Mouse (Mus musculus): ENCODE results near the gene Cwc25. TPM values are rescaled to one million over a fixed set of nuclear protein-coding genes. Genes with fewer than 3 reads are reported as not detected.

Cwc25 gene
- polyA plus RNA-seq, 1 experiment = 16.4 TPM

DNA sequence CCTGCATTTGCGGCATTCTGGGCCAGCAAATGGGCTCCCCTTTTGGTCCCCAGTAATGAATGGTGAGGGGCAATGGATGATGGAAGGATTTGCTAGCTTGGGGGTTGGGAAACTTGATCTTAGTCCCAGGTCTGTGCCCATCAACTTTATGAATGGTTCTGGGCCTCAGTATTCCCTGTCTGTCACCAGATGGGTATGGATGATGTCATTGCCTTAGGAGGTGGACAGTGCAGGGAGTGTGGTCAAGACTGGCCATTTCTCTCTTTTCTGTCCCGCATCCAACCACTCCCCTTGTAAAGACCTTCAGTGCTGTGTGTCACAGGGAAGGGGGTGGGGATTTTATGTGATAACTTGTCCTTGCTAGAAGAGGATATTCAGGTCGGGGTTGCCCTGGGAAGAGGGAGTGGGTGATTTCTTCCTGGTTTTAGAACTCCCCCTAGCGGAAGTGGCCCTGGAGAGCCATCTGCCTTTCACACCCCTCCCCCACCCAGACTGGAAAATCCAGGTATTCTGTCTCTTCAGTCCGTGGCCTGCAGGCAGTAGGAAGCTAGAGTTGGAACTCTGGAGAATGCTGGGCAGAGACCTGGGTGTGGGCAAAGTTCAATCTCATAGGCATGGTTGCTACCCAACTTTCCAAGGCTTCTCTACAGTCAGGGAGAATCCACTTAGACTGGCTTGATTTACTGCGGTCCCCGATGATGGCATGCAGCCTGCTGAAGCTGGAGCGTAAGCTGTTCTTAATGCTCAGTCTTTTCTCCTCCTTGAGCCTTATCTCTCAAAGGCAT is 35.2 kb upstream of the Cwc25 start:
- TF ChIP-seq POLR2A (IDR thresholded peaks at IDR 0.05; ENCODE audit: low read depth, low read length) (no peak), CTCF (IDR thresholded peaks at IDR 0.05; ENCODE audit: borderline replicate concordance, insufficient read depth, low read length) (no peak)
- Histone ChIP-seq H3K27ac (ENCODE audit: insufficient read depth, low read length) (peak overlapping the region; percentile 81), H3K4me3 (ENCODE audit: insufficient read depth, low read length) (peak overlapping the region; percentile 90), H3K4me1 (ENCODE audit: control insufficient read depth, insufficient read depth, low read length) (peaks cover 23% of the 10 kb centered on the region)

DNA sequence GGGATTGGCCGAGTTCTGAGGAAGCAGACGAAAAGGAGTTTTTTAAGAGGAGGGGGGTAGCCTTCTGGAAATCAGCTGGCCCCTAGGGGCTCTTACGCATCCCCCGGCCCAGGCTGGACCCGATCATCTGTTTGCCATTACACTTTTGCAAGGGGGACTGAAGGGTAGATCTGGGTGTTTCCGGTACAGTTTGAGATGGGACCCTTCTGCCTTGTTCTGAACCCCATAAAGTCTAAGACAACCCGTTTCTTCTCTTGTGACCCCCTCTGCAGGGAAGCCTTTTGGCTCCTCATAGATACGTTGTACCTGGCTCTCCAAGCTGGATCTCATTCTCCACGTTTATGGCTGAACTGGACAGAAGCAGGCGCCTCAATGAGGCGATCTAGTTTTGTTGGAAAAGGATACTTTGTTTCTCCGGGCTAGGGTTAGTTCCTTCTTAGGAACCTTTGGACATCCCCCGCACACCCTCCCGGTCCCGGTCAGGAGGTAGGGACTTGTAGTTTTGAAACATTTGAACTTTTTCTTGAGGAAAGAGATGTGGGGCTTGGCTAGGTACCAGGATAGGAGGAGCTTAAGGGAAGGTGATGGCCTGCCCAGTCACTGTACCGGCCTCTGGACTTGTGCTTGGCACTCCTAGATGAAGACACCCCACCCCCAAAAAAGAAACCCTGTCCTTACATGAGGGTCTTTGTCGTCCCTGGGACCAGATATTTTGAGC is 34.5 kb upstream of the Cwc25 start:
- TF ChIP-seq CTCF (IDR thresholded peaks at IDR 0.05; ENCODE audit: borderline replicate concordance, insufficient read depth, low read length) = no peak
- peak; percentile 56 for TF ChIP-seq POLR2A (IDR thresholded peaks at IDR 0.05; ENCODE audit: low read depth, low read length)
- Histone ChIP-seq H3K4me1 (ENCODE audit: control insufficient read depth, insufficient read depth, low read length) (peaks cover 18% of the 10 kb centered on the region), H3K27ac (ENCODE audit: insufficient read depth, low read length) (peak overlapping the region; percentile 81), H3K4me3 (ENCODE audit: insufficient read depth, low read length) (peak overlapping the region; percentile 90)

GRCm38 (mm10) chr11:97799994-97800690 is 33.8 kb upstream of the Cwc25 start:
- TF ChIP-seq POLR2A (IDR thresholded peaks at IDR 0.05; ENCODE audit: low read depth, low read length) (peak; percentile 69), CTCF (IDR thresholded peaks at IDR 0.05; ENCODE audit: borderline replicate concordance, insufficient read depth, low read length) (no peak)
- Histone ChIP-seq H3K4me1 (ENCODE audit: control insufficient read depth, insufficient read depth, low read length) (peaks cover 16% of the 10 kb centered on the region), H3K27ac (ENCODE audit: insufficient read depth, low read length) (peak overlapping the region; percentile 99), H3K4me3 (ENCODE audit: insufficient read depth, low read length) (peak overlapping the region; percentile 99)

DNA sequence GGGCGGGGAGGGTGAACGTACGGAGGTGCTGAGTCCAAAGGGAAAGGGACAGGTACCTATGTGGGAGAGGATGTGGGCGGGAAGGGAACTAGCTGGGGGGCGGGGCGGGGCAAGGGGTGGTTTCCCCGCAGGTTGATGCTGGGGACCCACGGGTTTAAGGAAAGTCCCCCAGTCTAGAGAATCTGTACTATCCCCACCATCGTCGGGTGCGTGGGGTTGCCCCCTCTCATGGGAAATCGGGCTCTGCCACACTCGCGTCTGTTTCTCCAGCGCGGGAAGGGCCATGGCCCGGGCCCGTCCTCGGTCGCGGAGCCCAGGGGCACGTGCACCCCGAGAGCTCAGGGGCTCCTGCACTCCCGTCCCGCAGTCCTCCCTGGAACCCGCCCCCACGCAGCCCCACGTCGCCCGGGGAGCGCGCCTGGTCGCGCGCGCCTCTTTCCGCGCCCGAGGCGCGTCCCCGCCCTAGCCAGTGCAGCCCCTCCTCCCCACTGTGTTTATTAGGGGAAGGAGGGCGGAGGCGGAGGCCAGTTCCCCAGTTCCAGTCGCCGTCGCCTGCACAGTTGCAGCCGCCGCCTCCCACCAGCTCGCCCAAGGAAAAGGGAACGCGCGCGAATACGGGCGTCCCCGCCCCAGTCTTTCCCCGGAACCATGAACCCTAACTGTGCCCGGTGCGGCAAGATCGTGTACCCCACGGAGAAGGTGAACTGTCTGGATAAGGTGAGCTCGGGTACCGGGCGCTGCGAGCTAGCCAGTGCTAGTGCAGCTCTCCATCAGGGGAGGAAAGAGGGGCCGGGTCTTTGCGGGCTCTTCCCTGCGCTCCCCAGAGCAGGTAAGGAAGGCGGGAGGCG is 33.0 kb upstream of the Cwc25 start:
- peaks cover 12% of the 10 kb centered on the region for H3K4me1 ChIP-seq (ENCODE audit: control insufficient read depth, insufficient read depth, low read length)
- H3K27ac ChIP-seq (ENCODE audit: insufficient read depth, low read length) = peak overlapping the region; percentile 99
- peak overlapping the region; percentile 99 for H3K4me3 ChIP-seq (ENCODE audit: insufficient read depth, low read length)
- peak; percentile 88 for TF ChIP-seq POLR2A (IDR thresholded peaks at IDR 0.05; ENCODE audit: low read depth, low read length)
- no peak for TF ChIP-seq CTCF (IDR thresholded peaks at IDR 0.05; ENCODE audit: borderline replicate concordance, insufficient read depth, low read length)

DNA sequence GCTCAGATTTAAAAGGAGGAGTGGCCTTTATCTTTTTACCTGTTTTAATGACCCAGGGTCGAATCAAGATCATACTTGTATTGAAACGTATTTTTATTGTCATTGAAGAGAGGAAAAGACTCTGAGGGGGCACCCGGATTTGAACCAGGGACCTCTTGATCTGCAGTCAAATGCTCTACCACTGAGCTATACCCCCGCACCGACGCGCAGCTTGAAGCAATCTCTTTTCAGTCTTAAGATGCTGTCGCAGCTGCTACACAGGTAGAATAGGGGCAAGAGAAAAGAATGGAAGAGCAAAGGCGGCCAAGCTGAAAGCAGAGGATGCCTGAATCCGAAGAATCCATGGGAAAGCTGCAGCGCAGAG is 32.4 kb upstream of the Cwc25 start, which contains the start of gene Lasp1:
TSS of gene Lasp1 (plus strand) at position 219 of the 364 bp plus-strand sequence.
- H3K27ac ChIP-seq (ENCODE audit: insufficient read depth, low read length) = peak within 1 kb of the TSS; percentile 99
- TF ChIP-seq CTCF (IDR thresholded peaks at IDR 0.05; ENCODE audit: borderline replicate concordance, insufficient read depth, low read length) = no peak
- TF ChIP-seq POLR2A (IDR thresholded peaks at IDR 0.05; ENCODE audit: low read depth, low read length) = peak; percentile 47; the same call in 1 of the 2 replicates
- H3K4me3 ChIP-seq (ENCODE audit: insufficient read depth, low read length) = peak within 1 kb of the TSS; percentile 99
- H3K4me1 ChIP-seq (ENCODE audit: control insufficient read depth, insufficient read depth, low read length) = peaks cover 10% of the 10 kb centered on the region; the same call in 1 of the 2 replicates

DNA sequence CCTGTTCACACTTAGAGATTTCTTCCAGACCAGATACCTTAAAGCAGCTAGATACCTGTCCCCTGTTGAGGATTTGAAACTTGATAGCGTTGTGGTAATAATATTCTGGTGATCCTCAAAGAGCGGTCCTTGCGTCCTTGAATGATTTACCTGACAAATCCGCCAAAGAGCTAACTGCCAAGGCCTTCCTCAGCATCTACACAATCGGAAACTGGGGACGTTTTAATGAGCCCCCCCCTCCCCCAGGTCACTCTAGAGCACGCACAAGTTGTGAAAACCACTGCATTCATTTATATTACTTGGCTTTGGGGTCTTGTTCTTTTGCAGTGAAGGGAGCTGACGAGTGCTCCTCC is 31.7 kb upstream of the Cwc25 start:
- peak overlapping the region; percentile 90 for H3K27ac ChIP-seq (ENCODE audit: insufficient read depth, low read length)

GRCm38 (mm10) chr11:97797369-97798082 is 31.2 kb upstream of the Cwc25 start:
- peak; percentile 43 for TF ChIP-seq POLR2A (IDR thresholded peaks at IDR 0.05; ENCODE audit: low read depth, low read length)
- TF ChIP-seq CTCF (IDR thresholded peaks at IDR 0.05; ENCODE audit: borderline replicate concordance, insufficient read depth, low read length) = no peak
- Histone ChIP-seq H3K27ac (ENCODE audit: insufficient read depth, low read length) (peak overlapping the region; percentile 90), H3K4me3 (ENCODE audit: insufficient read depth, low read length) (no peak overlapping the region), H3K4me1 (ENCODE audit: control insufficient read depth, insufficient read depth, low read length) (peaks cover 10% of the 10 kb centered on the region; the same call in 1 of the 2 replicates)

More for the DNA sequence above, 31.7 kb upstream of the Cwc25 start:
- Histone ChIP-seq H3K4me3 (ENCODE audit: insufficient read depth, low read length) (no peak overlapping the region; the same call in 1 of the 2 replicates), H3K4me1 (ENCODE audit: control insufficient read depth, insufficient read depth, low read length) (peaks cover 10% of the 10 kb centered on the region; the same call in 1 of the 2 replicates)
- TF ChIP-seq CTCF (IDR thresholded peaks at IDR 0.05; ENCODE audit: borderline replicate concordance, insufficient read depth, low read length) (no peak), POLR2A (IDR thresholded peaks at IDR 0.05; ENCODE audit: low read depth, low read length) (no peak)

GRCm38 (mm10) chr11:97796910-97797309 is 30.6 kb upstream of the Cwc25 start:
- Histone ChIP-seq H3K27ac (ENCODE audit: insufficient read depth, low read length) (peak overlapping the region; percentile 87), H3K4me3 (ENCODE audit: insufficient read depth, low read length) (no peak overlapping the region), H3K4me1 (ENCODE audit: control insufficient read depth, insufficient read depth, low read length) (peaks cover 7% of the 10 kb centered on the region; the same call in 1 of the 2 replicates)
- no peak for TF ChIP-seq POLR2A (IDR thresholded peaks at IDR 0.05; ENCODE audit: low read depth, low read length)

All from embryonic fibroblast, embryonic 13.5 days (primary cell).